Mouse (Mus musculus) bone marrow, adult 2 months (tissue): ENCODE results near the gene Spag17. TPM values are rescaled to one million over a fixed set of nuclear protein-coding genes. Genes with fewer than 3 reads are reported as not detected.

Experiments
- H3K27ac ChIP-seq: fragments of 200-500 bp; 2 replicates; pipeline ENCODE4 v1.5.1; 2012; ENCODE audit warnings: low read depth, mild to moderate bottlenecking, control low read depth, inconsistent platforms, low read length; ENCODE audit not compliant: control insufficient read depth, poor library complexity, insufficient read depth
- H3K4me1 ChIP-seq: fragments of 200-500 bp; 2 replicates; pipeline ENCODE4 v1.6.1; 2011; ENCODE audit warnings: low read length; ENCODE audit not compliant: control insufficient read depth, insufficient read depth
- H3K4me3 ChIP-seq: fragments of 200-500 bp; replicated peaks from 2 replicates; pipeline ENCODE3; 2011; ENCODE audit warnings: mild to moderate bottlenecking, low read depth, low read length, control low read depth; ENCODE audit not compliant: control insufficient read depth
- CTCF ChIP-seq: fragments of 200-500 bp; IDR thresholded peaks from 2 replicates; pipeline ENCODE4 v1.5.1; 2011; ENCODE audit warnings: low read length, control low read depth; ENCODE audit not compliant: control insufficient read depth, insufficient read depth
- POLR2A ChIP-seq: fragments of 200-500 bp; IDR thresholded peaks from 2 replicates; pipeline ENCODE4 v1.6.1; 2011; ENCODE audit warnings: low read depth, mild to moderate bottlenecking, control low read depth, low read length, borderline replicate concordance; ENCODE audit not compliant: control insufficient read depth
- WGBS: fragments of 180-500 bp; shearing (Covaris S2); methylation state at CpG from one replicate; pipeline ENCODE4 v1.1.7; 2018; 5-methylcytosine and 5-hydroxymethylcytosine counted together
- polyA plus RNA-seq: library from polyadenylated mRNA; stranded (reverse); fragments of >200 nt; gene quantifications from 2 replicates; pipeline ENCODE4 v1.2.4, GENCODE M21; 2011; ENCODE audit warnings: low replicate concordance; ENCODE audit not compliant: missing spikeins, insufficient read depth, insufficient read length

Gene Spag17
- not detected in 2 replicates for polyA plus RNA-seq

DNA sequence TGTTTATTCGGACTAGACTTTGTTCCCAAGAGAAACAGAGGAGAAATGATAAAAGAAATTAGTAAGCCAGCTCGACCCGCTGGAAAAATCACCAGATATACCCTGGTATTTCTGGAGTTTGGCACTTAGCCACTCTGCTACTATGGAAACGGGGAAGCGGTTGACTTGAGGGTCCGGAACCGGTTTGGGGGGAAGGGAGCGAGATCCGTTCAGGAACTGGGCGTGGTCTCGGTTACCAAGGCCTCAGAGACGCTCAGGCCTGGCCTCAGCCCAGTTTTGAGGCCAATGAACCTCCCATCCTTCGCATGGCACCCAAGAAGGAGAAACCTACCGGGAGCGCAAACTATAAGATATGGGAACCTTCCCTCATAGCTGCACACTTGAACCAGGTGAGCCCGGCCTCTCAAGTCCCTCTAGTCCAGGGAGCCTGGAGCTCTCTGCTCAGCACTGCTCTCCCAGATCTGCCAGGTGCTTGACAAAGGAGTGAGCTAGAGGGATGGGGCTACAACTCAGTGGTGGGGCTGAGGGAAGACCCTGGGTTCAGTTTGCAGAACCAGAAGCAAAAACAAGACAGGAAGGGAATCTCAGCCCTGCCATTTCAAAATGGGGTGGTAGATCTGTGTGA is at the start of gene Spag17:
Spag17 (plus strand) TSS at position 220 of the 625 bp plus-strand sequence.
- H3K4me1 ChIP-seq, result no peaks in the 10 kb centered on the region
- no peak for TF ChIP-seq CTCF
- H3K4me3 ChIP-seq, result no peak within 1 kb of the TSS
- no peak within 1 kb of the TSS for H3K27ac ChIP-seq
- 20% methylated on average over 16 of the region's 16 CpGs for WGBS

GRCm38 (mm10) chr3:99842333-99842732 is 42.9 kb upstream of the Spag17 start:
- no peak overlapping the region for H3K4me3 ChIP-seq
- WGBS, result 39% methylated on average over 2 of the region's 2 CpGs
- no peaks in the 10 kb centered on the region for H3K4me1 ChIP-seq
- H3K27ac ChIP-seq, result no peak overlapping the region
- no peak for TF ChIP-seq POLR2A

DNA sequence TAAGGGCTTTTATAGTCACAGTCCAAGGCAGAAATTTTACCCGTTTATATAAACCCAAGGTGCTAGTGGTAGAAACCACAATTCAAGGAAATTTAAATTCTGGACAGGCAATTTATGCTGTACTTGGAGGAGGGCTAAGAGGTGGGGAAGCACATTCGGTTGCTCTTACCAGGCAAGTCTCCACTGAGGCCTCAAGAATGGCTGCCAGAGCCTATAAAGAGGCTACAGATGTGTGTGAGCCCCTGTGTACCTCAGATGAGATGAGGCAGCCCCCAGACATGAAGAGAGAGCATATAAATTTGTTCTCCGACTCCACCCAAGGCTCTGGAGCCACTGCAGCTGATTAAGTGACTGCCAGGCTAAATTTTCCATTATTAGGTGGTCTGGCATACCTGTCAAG is 42.4 kb upstream of the Spag17 start:
- WGBS, result 58% methylated on average over 3 of the region's 3 CpGs
- no peak overlapping the region for H3K4me3 ChIP-seq
- H3K27ac ChIP-seq, result no peak overlapping the region
- H3K4me1 ChIP-seq, result no peaks in the 10 kb centered on the region
- TF ChIP-seq POLR2A (no peak), CTCF (no peak)

- Histone ChIP-seq H3K27ac (no peak overlapping the region), H3K4me3 (no peak overlapping the region), H3K4me1 (no peaks in the 10 kb centered on the region)
- TF ChIP-seq POLR2A, result no peak
- no peak for TF ChIP-seq CTCF
- WGBS, result 70% methylated on average over 6 of the region's 6 CpGs
These were observed 42.0 kb upstream of the Spag17 start for GRCm38 (mm10) chr3:99843233-99843632.

GRCm38 (mm10) chr3:99850926-99851325 is 34.3 kb upstream of the Spag17 start:
- Histone ChIP-seq H3K4me1 (no peaks in the 10 kb centered on the region), H3K4me3 (no peak overlapping the region), H3K27ac (no peak overlapping the region)
- TF ChIP-seq POLR2A (no peak), CTCF (no peak)
- 81% methylated on average over 7 of the region's 7 CpGs for WGBS

GRCm38 (mm10) chr3:99854595-99854994 is 30.6 kb upstream of the Spag17 start:
- TF ChIP-seq CTCF, result no peak
- TF ChIP-seq POLR2A, result no peak
- Histone ChIP-seq H3K4me1 (no peaks in the 10 kb centered on the region), H3K4me3 (no peak overlapping the region), H3K27ac (no peak overlapping the region)
- WGBS, result 69% methylated on average over 3 of the region's 3 CpGs

GRCm38 (mm10) chr3:99858922-99859321 is 26.3 kb upstream of the Spag17 start:
- Histone ChIP-seq H3K4me1 (no peaks in the 10 kb centered on the region), H3K4me3 (no peak overlapping the region), H3K27ac (no peak overlapping the region)
- WGBS, result 74% methylated on average over 3 of the region's 3 CpGs
- TF ChIP-seq POLR2A, result no peak
- no peak for TF ChIP-seq CTCF

- no peaks in the 10 kb centered on the region for H3K4me1 ChIP-seq
- TF ChIP-seq CTCF (no peak), POLR2A (no peak)
- 64% methylated on average over 1 of the region's 1 CpGs for whole genome bisulfite sequencing
- no peak overlapping the region for H3K27ac ChIP-seq
- no peak overlapping the region for H3K4me3 ChIP-seq
These were observed 20.5 kb upstream of the Spag17 start for GRCm38 (mm10) chr3:99864706-99865105.

- TF ChIP-seq POLR2A (no peak), CTCF (no peak)
- Histone ChIP-seq H3K4me1 (no peaks in the 10 kb centered on the region), H3K27ac (no peak overlapping the region), H3K4me3 (no peak overlapping the region)
These were observed 10.1 kb upstream of the Spag17 start for GRCm38 (mm10) chr3:99875137-99875536.
